Mouse (Mus musculus) urinary bladder, adult 2 months (tissue): ENCODE results near the gene Fancm. TPM values are rescaled to one million over a fixed set of nuclear protein-coding genes. Genes with fewer than 3 reads are reported as not detected.
"Not testable (repeated sequence)": the region's sequence is repeated elsewhere in the genome, so short reads cannot be mapped to it uniquely, and the experiment has no call there.

Experiments
- DNase-seq: peaks from one replicate; pipeline ENCODE4 v3.0.0; 2022; ENCODE audit warnings: low spot score
- polyA plus RNA-seq: library from polyadenylated mRNA; depleted of rRNA; stranded (reverse); fragments of >200 nt; gene quantifications from 2 replicates; pipeline ENCODE4 v1.2.3, GENCODE M21; 2012; rRNA removed

Gene Fancm
- polyA plus RNA-seq, 1 experiment = 2.5 TPM

DNA sequence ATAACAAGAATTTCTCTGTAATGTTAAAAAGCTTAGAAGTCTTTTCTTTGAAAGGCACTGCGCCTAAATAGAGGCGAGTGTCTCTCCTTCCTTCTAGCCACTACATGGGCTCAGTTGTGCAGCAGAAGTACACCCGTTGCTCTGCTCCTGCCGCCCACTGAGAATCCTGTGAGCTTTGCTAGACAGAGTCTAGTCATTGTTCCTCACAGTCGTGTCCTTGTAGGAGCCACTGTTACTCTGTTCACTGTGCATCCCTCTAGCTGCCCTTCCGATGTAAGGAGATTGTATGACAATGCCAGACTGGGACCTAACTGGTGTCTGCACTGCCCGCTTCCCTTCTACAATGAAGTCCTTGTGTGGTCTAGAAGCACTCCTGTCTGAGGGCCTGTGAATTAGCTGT, 43.6 kb downstream of the Fancm start:
- DNase-seq = no peak

GRCm38 (mm10) chr12:65119451-65119850, 44.0 kb downstream of the Fancm start:
- no peak for DNase-seq

DNA sequence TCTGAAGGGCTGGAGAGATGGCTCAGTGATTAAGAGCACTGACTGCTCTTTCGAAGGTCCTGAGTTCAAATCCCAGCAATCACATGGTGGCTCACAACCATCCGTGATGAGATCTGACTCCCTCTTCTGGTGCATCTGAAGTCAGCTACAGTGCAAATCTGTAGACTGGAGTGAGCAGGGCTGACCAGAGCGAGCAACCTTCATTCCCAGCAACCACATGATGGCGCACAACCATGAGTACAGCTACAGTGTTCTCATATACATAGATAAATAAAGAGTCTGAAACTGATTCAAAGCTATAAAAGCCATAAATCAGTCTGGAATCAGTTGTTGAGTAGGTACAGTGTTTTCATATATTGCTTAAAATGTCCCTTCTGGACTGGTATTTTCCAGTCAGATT, 60.7 kb downstream of the Fancm start:
- not testable (repeated sequence) for DNase-seq

DNA sequence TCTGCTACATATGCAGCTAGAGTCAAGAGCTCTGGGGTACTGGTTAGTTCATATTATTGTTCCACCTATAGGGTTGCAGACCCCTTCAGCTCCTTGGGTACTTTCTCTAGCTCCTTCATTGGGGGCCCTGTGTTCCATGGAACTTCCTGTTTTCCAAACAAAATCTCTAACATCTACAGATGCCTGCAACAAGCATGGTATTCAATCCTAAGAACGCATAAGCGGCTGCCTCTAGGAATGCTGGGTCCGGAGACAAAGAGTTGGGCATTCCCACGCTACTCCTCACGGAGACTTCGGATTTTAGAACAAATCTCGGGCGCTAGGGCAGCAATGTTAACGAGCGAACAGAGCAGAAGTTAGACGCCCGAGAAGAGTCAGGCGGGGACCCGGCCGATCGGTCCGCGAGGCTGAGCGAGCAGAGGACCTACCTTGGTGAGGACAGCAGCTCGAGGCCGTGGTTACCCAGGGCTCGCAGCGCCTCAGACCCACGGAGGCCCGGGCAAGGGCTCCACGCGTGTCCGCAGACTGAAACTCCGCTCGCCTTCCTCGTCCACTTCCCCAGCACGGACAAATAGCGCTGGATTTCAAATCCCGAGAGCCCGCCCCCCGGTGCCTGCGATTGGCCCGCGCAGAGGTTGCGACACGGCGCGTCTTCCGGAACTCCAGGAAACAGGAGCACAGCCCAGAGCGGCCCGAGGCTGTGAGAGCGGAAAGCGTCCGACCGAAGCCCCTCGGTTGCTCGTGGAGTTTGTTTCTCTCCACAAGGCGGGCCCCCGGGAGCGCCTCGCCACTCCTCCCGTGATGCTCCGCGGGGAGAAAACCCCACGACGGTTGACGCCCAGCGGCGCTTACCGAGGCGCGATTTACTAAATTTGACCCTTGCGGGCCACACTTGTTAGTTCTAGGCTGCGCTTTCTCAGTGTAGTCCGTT, 96.9 kb downstream of the Fancm start, which contains the start of gene Mis18bp1:
Gene Mis18bp1, minus strand, starts transcription at position 584 of the 931 bp plus-strand sequence.
- DNase-seq = peak; percentile 85

DNA sequence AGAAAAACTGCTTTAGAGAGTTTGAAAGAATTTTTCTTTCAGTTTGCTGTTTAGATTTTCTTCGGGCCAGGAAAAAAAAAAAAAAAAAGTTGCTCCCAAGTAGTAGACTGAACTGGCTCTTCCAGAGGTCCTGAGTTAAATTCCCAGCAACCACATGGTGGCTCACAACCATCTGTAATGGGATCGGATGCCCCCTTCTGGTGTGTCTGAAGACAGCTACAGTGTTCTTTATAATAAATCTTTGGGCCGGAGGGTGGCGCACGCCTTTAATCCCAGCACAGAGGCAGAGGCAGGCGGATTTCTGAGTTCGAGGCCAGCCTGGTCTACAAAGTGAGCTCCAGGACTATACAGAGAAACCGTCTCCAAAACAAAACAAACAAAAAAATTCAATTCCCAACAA, 97.6 kb downstream of the Fancm start:
- peak; percentile 30 for DNase-seq

DNA sequence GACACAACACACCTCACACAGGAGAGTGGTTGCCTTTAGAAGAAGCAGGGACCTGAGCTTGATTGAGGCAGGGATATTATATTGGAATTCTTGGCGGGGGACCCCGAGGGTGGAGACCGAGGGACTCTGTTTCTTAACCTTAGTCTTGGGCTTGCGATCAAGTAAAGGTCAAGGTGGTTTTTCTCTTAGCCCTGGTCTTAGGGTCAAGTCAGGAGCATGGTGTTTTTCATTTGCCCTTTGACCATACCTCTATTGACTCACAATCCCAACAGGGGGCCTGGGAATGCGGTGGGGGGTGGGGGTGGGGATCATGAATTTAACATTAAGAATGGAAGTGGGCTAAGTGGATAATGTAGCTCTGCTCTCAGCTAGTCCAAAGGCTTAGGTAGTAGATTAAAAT, 98.3 kb downstream of the Fancm start:
- no peak for DNase-seq

Other genes starting within 250 kb of the Fancm start
- gene Gm527, start 157.7 kb upstream of the Fancm start, polyA plus RNA-seq = 4.5 and 7.6 TPM in 2 replicates
- gene Klhl28, start 110.1 kb upstream of the Fancm start, polyA plus RNA-seq = 5.7 and 6.2 TPM in 2 replicates
- gene Togaram1, start 109.8 kb upstream of the Fancm start, polyA plus RNA-seq = 14.6 and 15.1 TPM in 2 replicates
- gene Prpf39, start 39.3 kb upstream of the Fancm start, polyA plus RNA-seq = 37.3 and 37.8 TPM in 2 replicates
- 81.6 and 84.6 TPM in 2 replicates for gene Fkbp3, start 1.6 kb upstream of the Fancm start, polyA plus RNA-seq
- 0.68 and 0.92 TPM in 2 replicates for gene Mis18bp1, start 97.0 kb downstream of the Fancm start, polyA plus RNA-seq
- gene Wdr20rt, start 149.9 kb downstream of the Fancm start, polyA plus RNA-seq = not detected in 2 replicates